Mouse (Mus musculus) CH12.LX (cell line): ENCODE results near the gene Ccdc63.

ENCODE experiments used
- CTCF ChIP-seq, 2 experiments: IDR thresholded peaks in 1 of 2; conservative IDR thresholded peaks in 1 of 2; 2 replicates each; pipeline ENCODE4 v1.5.1; 2011 to 2012; ENCODE audit warnings: low read depth in 2 of 2, low read length in 2 of 2, improper control_type of control experiment in 1 of 2, inconsistent platforms in 1 of 2, mild to moderate bottlenecking in 1 of 2, moderate library complexity in 1 of 2
- POLR2A ChIP-seq: IDR thresholded peaks from 2 replicates; pipeline ENCODE4 v1.6.1; 2011; ENCODE audit warnings: low read depth, mild to moderate bottlenecking, improper control_type of control experiment, low read length

DNA sequence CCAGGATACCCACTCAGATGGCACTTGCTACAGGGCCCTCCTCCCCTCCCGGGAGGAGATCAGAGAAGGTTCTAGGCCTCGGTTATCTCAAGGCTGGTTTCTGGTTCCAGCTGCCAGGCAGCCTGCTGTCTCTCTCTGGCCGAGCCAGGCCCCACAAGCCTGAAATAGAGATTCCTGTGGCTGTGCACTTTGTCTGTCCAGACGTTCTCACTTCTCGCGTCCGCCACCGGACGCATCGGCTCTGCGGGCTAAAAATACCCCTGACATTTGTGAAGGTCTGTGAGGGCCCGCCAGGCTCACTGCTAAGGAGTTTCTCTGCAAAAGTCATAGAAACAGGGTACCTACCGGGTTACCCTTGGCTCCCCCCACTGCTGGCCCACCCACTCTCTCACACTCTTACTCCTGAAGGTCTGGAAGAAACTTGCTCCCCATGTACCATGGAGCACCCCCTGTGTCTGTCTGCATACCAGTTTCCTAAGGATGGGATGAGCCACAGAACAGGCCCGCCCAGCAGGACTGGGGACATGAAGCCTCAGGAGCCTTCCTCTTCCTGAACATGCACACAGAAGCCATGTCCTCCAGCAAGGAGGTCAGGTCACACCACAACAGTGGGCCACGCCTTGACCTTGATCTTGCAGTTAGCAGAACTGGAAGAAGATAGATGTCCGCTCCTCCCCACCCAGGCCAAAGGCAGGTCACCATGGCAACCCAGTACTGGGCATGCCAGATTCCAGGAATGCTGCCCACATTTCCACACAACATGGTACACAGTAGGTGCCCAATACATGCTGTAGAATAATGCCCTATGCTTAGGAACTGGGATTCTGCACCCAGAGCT, 69.4 kb downstream of the Ccdc63 start:
- TF ChIP-seq POLR2A (no peak), CTCF (conservative IDR thresholded peaks at IDR 0.05 in 1 of 2, IDR thresholded peaks at IDR 0.05 in 1 of 2; ENCODE audit: low read depth in 2 of 2, low read length in 2 of 2) (no peak)
